Mouse (Mus musculus) cortical plate, adult 2 months (tissue): ENCODE measurements around the gene Mef2d.

Experiments used
- CTCF ChIP-seq: fragments of 200-500 bp; IDR thresholded peaks from 2 replicates; pipeline ENCODE4 v1.5.1; 2011; ENCODE audit warnings: mild to moderate bottlenecking, control low read depth, low read length; ENCODE audit not compliant: insufficient read depth; ENCODE audit errors: extremely low read depth
- POLR2A ChIP-seq: fragments of 200-500 bp; IDR thresholded peaks from 2 replicates; pipeline ENCODE4 v1.6.1; 2011; ENCODE audit warnings: mild to moderate bottlenecking, low read length, control low read depth; ENCODE audit not compliant: insufficient read depth; ENCODE audit errors: extremely low read depth

DNA sequence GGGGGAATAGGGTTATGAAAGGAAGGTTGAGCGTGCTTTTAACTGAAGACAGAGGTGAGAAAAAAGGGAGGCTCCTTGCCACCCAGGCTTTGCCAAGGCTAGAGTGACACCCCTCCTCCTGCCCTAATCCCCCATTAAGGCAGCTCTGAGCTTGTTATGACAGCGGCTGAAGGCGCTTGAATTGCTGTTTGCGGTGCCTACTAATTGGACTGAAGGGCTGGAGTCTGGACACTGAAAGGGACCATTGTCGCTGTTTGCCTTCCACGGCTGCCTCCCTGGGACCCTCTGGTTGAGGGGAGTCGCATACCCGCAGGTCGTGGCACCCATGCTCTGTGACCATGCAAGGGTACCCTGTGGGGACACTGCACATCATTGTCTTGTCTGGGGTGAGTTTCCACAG lies 77.8 kb downstream of the Mef2d start:
- no peak for TF ChIP-seq CTCF
- peak; percentile 34; the same call in 1 of the 2 replicates for TF ChIP-seq POLR2A
